Mouse (Mus musculus) embryonic facial prominence, embryonic 14.5 days (tissue): ENCODE measurements around the gene Calcoco1. TPM values are rescaled to one million over a fixed set of nuclear protein-coding genes. Genes with fewer than 3 reads are reported as not detected.

Experiments used
- ATAC-seq: fragments of 200-750 bp; cut with Nextera tagmentation; 2 replicates; pipeline ENCODE4 v1.8.0; 2017; ENCODE audit warnings: low read depth, moderate number of reproducible peaks, moderate TSS enrichment
- DNase-seq: peaks from one replicate; pipeline ENCODE4 v3.0.0-alpha.2; 2015; ENCODE audit warnings: low spot score
- H3K27ac ChIP-seq: fragments of 300-500 bp; sonication (generic); replicated peaks from 2 replicates; pipeline ENCODE4 v1.5.1; 2014; ENCODE audit warnings: low read depth, mild to moderate bottlenecking, low read length, moderate library complexity
- H3K27me3 ChIP-seq: fragments of 300-500 bp; sonication (generic); replicated peaks from 2 replicates; pipeline ENCODE4 v1.6.1; 2014; ENCODE audit warnings: low read length; ENCODE audit not compliant: control insufficient read depth, insufficient read depth
- H3K36me3 ChIP-seq: fragments of 300-500 bp; sonication (generic); 2 replicates; pipeline ENCODE4 v1.6.1; 2014; ENCODE audit warnings: low read length, mixed read lengths; ENCODE audit not compliant: control insufficient read depth, insufficient read depth
- H3K4me1 ChIP-seq: fragments of 300-500 bp; sonication (generic); 2 replicates; pipeline ENCODE4 v1.6.1; 2014; ENCODE audit warnings: antibody characterized with exemption, low read length; ENCODE audit not compliant: control insufficient read depth, insufficient read depth
- H3K4me2 ChIP-seq: fragments of 300-500 bp; sonication (generic); 2 replicates; pipeline ENCODE4 v1.6.1; 2014; ENCODE audit warnings: low read depth, mild to moderate bottlenecking, low read length, moderate library complexity, mixed read lengths
- H3K4me3 ChIP-seq: fragments of 300-500 bp; sonication (generic); 2 replicates; pipeline ENCODE4 v1.5.1; 2014; ENCODE audit warnings: low read depth, mild to moderate bottlenecking, low read length
- H3K9ac ChIP-seq: fragments of 300-500 bp; sonication (generic); 2 replicates; pipeline ENCODE4 v1.6.1; 2014; ENCODE audit warnings: low read depth, mild to moderate bottlenecking, low read length, moderate library complexity, mixed read lengths
- H3K9me3 ChIP-seq: fragments of 300-500 bp; sonication (generic); 2 replicates; pipeline ENCODE4 v1.6.1; 2016; ENCODE audit warnings: low read length; ENCODE audit not compliant: control insufficient read depth
- WGBS: fragments of 180-500 bp; shearing (Covaris S2); extraction: QIAGEN DNeasy Blood & Tissue Kit; methylation state at CpG from one replicate; pipeline ENCODE4 v1.1.7; 2014; 5-methylcytosine and 5-hydroxymethylcytosine counted together
- polyA plus RNA-seq: library from polyadenylated mRNA; unstranded; fragments of >200 nt; fragmentation: Nextera tagmentation; extraction: Ambion mirVana; gene quantifications from 2 replicates; pipeline ENCODE4 v1.2.1, GENCODE M21; 2014

The Calcoco1 gene
- polyA plus RNA-seq, 1 experiment from 2014 or later: 51.1 TPM

DNA sequence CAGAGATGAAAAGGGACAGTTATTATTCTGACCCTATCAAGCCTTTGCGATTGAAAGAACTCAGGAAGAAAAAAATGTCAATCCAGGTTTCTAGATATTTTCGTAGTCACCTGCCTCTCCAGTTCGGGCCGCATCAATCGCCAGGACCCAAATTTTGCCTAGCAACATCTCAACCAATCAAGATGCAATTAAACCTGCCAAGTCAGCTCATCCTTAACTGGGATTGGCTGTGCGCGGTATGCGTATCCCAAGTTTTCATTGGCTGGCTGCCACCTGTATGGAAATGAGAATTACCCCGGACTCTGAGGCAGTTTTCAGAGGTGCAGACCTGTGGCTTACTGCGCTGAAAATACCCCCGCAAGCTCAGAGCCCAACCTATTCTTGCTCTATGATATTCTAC lies 28.4 kb downstream of the Calcoco1 start:
- DNase-seq (peak; percentile 95), ATAC-seq (peak; percentile 82)
- peak overlapping the region; percentile 41 for H3K4me3 ChIP-seq
- H3K36me3 ChIP-seq: no peaks in the 10 kb centered on the region
- H3K27me3 ChIP-seq: peaks cover 85% of the 10 kb centered on the region
- peak overlapping the region; percentile 65 for H3K4me2 ChIP-seq
- 0 out of 2 replicates have a peak, but pooled peaks cover 10% of the 10 kb centered on the region for H3K4me1 ChIP-seq
- H3K27ac ChIP-seq: no peak overlapping the region
- H3K9me3 ChIP-seq: no peaks in the 10 kb centered on the region
- 0 out of 2 replicates have a peak overlapping the region, but pooled peaks have one; percentile 40 for H3K9ac ChIP-seq
- WGBS: under 1% methylated on average over 11 of the region's 11 CpGs

- 0 out of 2 replicates have a peak, but pooled peaks cover 10% of the 10 kb centered on the region for H3K4me1 ChIP-seq
- peaks cover 79% of the 10 kb centered on the region for H3K27me3 ChIP-seq
- ATAC-seq: peak; percentile 80
- H3K9ac ChIP-seq: peak overlapping the region; percentile 40
- H3K36me3 ChIP-seq: no peaks in the 10 kb centered on the region
- H3K4me3 ChIP-seq: peak overlapping the region; percentile 41
- peak; percentile 62 for DNase-seq
- under 1% methylated on average over 21 of the region's 32 CpGs for WGBS
- H3K27ac ChIP-seq: no peak overlapping the region
- H3K9me3 ChIP-seq: no peaks in the 10 kb centered on the region
- peak overlapping the region; percentile 65 for H3K4me2 ChIP-seq
Observed at GRCm38 (mm10) chr15:102692991-102693411, 29.0 kb downstream of the Calcoco1 start.

- 0 out of 2 replicates have a peak, but pooled peaks cover 10% of the 10 kb centered on the region for H3K4me1 ChIP-seq
- WGBS: under 1% methylated on average over 24 of the region's 26 CpGs
- no peaks in the 10 kb centered on the region for H3K9me3 ChIP-seq
- no peak for DNase-seq
- H3K27ac ChIP-seq: no peak overlapping the region
- H3K4me3 ChIP-seq: peak overlapping the region; percentile 41
- H3K36me3 ChIP-seq: no peaks in the 10 kb centered on the region
- peak overlapping the region; percentile 65 for H3K4me2 ChIP-seq
- H3K27me3 ChIP-seq: peaks cover 73% of the 10 kb centered on the region
- peak overlapping the region; percentile 40; the same call in 1 of the 2 replicates for H3K9ac ChIP-seq
- no peak for ATAC-seq
Observed at GRCm38 (mm10) chr15:102692321-102692804, 29.6 kb downstream of the Calcoco1 start.

DNA sequence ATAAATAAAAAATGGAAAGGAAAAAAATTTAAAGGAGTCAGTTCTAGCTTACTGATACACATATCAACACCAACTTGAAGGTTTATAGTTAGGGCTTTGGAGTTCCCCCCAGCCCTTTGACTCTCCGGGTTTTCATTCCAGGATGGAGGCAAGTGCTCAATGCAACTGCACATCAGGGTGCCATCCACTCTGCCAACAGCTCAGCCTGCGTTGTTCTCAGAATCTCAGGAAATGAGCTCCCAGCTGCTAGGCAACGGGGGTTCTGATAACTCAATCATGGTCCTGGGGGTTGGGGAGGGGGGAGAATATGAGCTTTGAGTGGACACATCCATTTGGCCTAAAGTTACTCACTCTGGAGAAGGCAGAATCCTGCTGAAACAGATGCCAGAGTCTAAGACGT lies 36.2 kb downstream of the Calcoco1 start:
- DNase-seq: no peak
- WGBS: 15% methylated on average over 4 of the region's 4 CpGs
- H3K4me1 ChIP-seq: no peaks in the 10 kb centered on the region
- H3K36me3 ChIP-seq: no peaks in the 10 kb centered on the region
- no peaks in the 10 kb centered on the region for H3K9me3 ChIP-seq
- H3K4me2 ChIP-seq: no peak overlapping the region
- H3K27ac ChIP-seq: no peak overlapping the region
- peaks cover 23% of the 10 kb centered on the region for H3K27me3 ChIP-seq
- no peak for ATAC-seq
- no peak overlapping the region for H3K9ac ChIP-seq
- no peak overlapping the region for H3K4me3 ChIP-seq

DNA sequence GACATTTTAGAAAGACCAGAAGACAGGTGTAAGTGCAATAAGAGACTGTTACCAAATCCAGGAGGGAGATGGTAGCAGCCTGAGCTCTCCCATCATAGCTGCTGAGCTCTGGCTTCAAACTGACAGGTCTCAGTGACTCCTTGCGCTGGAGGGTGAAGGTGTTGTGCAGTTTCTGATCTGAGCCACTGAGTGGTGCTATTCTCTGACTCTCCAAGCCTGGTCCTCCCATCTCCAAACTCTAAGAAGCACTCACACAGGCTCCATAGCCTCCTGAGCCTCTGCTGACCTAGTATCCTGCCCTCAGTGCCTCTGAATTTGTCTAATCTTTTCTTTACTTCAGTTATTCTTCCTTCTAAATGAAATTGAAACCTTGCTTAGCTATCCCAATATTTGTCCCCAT lies 38.3 kb downstream of the Calcoco1 start:
- peaks cover 12% of the 10 kb centered on the region; the same call in 1 of the 2 replicates for H3K27me3 ChIP-seq
- ATAC-seq (no peak), DNase-seq (no peak)
- H3K4me3 ChIP-seq: no peak overlapping the region
- no peaks in the 10 kb centered on the region for H3K36me3 ChIP-seq
- H3K9ac ChIP-seq: no peak overlapping the region
- no peaks in the 10 kb centered on the region for H3K4me1 ChIP-seq
- no peak overlapping the region for H3K27ac ChIP-seq
- H3K9me3 ChIP-seq: no peaks in the 10 kb centered on the region
- 22% methylated on average over 1 of the region's 1 CpGs for WGBS
- no peak overlapping the region for H3K4me2 ChIP-seq

DNA sequence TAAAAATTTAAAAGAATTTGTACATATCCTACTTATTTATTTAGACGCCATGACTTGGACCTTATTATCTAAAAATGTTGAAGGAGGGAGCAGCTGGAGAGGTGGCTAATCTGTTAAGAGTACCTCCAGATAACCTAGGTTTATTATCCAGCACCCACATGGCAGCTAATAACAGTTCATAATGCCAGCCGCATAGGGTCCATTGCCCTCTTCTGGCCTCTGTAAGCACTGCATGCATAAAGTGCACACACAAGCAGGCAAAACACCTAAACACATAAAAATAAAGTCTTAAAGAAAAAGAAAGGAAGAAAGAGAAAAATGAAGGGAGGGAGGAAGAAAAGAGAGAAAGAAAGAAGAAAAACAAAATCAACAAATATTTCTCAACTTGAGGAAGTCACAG lies 45.6 kb downstream of the Calcoco1 start:
- H3K9ac ChIP-seq: no peak overlapping the region
- no peak overlapping the region for H3K27ac ChIP-seq
- H3K36me3 ChIP-seq: no peaks in the 10 kb centered on the region
- H3K4me2 ChIP-seq: no peak overlapping the region
- H3K27me3 ChIP-seq: no peaks in the 10 kb centered on the region
- H3K4me1 ChIP-seq: peaks cover 13% of the 10 kb centered on the region
- H3K9me3 ChIP-seq: no peaks in the 10 kb centered on the region
- no peak overlapping the region for H3K4me3 ChIP-seq
- WGBS: 86% methylated on average over 2 of the region's 2 CpGs
- no peak for ATAC-seq
- no peak for DNase-seq

DNA sequence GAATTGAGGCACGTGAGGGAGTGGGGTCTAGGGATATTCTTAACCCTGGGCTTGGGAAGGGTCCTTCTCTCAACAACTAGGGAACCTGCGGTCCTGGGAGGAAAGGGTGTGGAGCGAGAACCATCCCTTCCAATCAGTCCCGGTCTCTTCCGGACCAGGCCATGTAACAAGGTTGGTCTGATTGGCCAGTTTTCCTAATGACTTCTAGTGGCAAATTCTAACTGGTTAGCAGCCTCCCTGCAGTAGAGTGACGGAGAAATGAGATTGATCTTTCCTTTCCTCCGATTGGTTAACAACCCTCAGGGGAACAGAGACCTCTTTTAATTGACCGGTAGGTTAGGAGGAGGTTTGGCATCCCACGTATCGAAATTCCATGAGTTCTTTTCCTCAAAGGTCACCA lies 48.4 kb downstream of the Calcoco1 start:
- H3K27me3 ChIP-seq: no peaks in the 10 kb centered on the region

GRCm38 (mm10) chr15:102672215-102673071 lies 49.5 kb downstream of the Calcoco1 start, which contains the start of gene Atp5g2:
Gene Atp5g2 (minus strand): TSS chr15:102672352.
- Histone ChIP-seq H3K9me3 (no peaks in the 10 kb centered on the region), H3K4me3 (peak within 1 kb of the TSS; percentile 56), H3K27me3 (no peaks in the 10 kb centered on the region), H3K4me1 (peaks cover 22% of the 10 kb centered on the region), H3K4me2 (peak within 1 kb of the TSS; percentile 63), H3K36me3 (peaks cover 6% of the 10 kb centered on the region), H3K9ac (peak within 1 kb of the TSS; percentile 89), H3K27ac (peak within 1 kb of the TSS; percentile 100)
- 2% methylated on average over 37 of the region's 37 CpGs for WGBS
- DNase-seq: peak; percentile 77
- ATAC-seq: no peak

More for the DNA sequence above, 48.4 kb downstream of the Calcoco1 start:
- ATAC-seq (peak; percentile 39), DNase-seq (peak; percentile 93)
- Histone ChIP-seq H3K4me2 (peak overlapping the region; percentile 63), H3K4me1 (peaks cover 22% of the 10 kb centered on the region), H3K27ac (peak overlapping the region; percentile 100), H3K9me3 (no peaks in the 10 kb centered on the region), H3K36me3 (no peaks in the 10 kb centered on the region), H3K4me3 (peak overlapping the region; percentile 16), H3K9ac (no peak overlapping the region; the same call in 1 of the 2 replicates)
- 3% methylated on average over 10 of the region's 10 CpGs for WGBS
